Mouse (Mus musculus) neural tube, postnatal 0 days (tissue): ENCODE results near the gene Olfr742. TPM values are rescaled to one million over a fixed set of nuclear protein-coding genes. Genes with fewer than 3 reads are reported as not detected.

Source experiments
- polyA plus RNA-seq: library from polyadenylated mRNA; unstranded; fragments of >200 nt; fragmentation: Nextera tagmentation; extraction: Ambion mirVana; gene quantifications from 2 replicates; pipeline ENCODE4 v1.2.1, GENCODE M21; 2015

The Olfr742 gene
- not detected in 2 replicates for polyA plus RNA-seq

DNA sequence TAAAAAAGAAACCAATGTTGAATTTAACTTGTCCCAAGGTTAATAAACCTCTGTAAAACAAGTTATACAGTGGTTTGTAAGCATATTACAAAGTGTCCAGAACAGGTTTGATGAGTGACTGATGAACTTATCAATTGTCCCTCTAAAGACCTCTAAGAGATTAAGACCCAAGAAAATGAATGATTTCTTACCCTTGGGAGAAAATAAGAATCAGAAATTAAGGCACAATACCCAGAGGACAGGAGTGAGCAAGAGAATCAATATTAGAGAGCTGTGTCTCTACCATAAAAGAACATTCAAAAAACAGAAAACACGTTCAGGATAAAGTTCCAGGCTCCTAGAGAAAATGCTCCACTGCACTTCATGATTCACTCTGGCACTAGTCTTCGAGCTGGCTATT lies at the start of gene Olfr742:
Gene Olfr742, plus strand, starts transcription at position 301 of the 400 bp plus-strand sequence.

DNA sequence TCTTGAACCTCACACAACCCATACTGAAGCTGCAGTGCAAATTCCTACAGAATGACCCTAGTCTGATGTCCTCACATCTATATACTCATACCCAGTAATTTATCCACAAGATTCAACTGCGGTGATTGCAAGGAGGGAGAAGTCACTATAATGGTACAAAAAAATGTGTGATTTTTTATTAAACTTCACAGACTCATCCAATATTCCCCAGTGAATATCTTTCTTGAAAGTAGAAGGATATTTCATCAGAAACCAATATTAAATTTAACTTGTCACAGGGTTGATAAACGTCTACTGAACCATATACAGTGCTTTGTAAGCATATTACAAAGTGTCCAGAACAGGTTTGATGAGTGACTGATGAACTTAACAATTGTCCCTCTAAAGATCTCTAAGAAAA lies 31.0 kb upstream of the Olfr742 start, which contains the start of gene Olfr741:
Gene Olfr741, plus strand, starts transcription at position 301 of the 400 bp plus-strand sequence.

DNA sequence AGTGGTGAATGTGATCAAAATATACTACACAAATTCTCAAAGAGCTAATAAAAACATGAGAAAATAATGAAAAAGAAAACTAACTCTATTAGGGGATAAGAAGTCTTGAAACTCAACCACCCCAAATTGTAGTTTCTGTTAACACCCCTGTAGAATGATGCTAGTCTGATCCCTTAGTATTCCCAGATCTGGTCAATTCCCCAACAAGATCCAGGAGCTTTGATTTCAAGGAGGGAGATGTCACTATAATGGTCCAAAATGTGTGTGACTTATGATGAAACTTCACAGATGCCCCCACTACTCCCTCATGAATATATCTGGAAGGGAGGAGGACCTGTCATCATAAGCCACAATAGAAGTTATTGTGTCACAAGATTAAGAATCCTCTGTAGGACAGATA lies 18.1 kb downstream of the Olfr742 start, which contains the start of gene Olfr743:
Gene Olfr743, plus strand, starts transcription at position 301 of the 400 bp plus-strand sequence.

Other genes with a start within 250 kb of the Olfr742 start
- gene Olfr732, start 219.4 kb upstream of the Olfr742 start, polyA plus RNA-seq = not detected in 2 replicates
- gene Olfr733, start 202.1 kb upstream of the Olfr742 start, polyA plus RNA-seq = not detected in 2 replicates
- gene Olfr734, start 176.8 kb upstream of the Olfr742 start, polyA plus RNA-seq = not detected in 2 replicates
- gene Olfr735, start 154.7 kb upstream of the Olfr742 start, polyA plus RNA-seq = not detected in 2 replicates
- gene Tlr11, start 145.7 kb upstream of the Olfr742 start, polyA plus RNA-seq = not detected in 2 replicates
- not detected in 2 replicates for gene Olfr736, start 122.4 kb upstream of the Olfr742 start, polyA plus RNA-seq
- not detected in 2 replicates for gene Olfr738, start 96.0 kb upstream of the Olfr742 start, polyA plus RNA-seq
- gene Olfr739, start 85.0 kb upstream of the Olfr742 start, polyA plus RNA-seq = not detected in 2 replicates
- not detected in 2 replicates for gene Olfr740, start 58.1 kb upstream of the Olfr742 start, polyA plus RNA-seq
- not detected in 2 replicates for gene Olfr741, start 30.9 kb upstream of the Olfr742 start, polyA plus RNA-seq
- gene Olfr743, start 18.2 kb downstream of the Olfr742 start, polyA plus RNA-seq = not detected in 2 replicates
- not detected in 2 replicates for gene Olfr744, start 111.3 kb downstream of the Olfr742 start, polyA plus RNA-seq
- not detected in 2 replicates for gene Olfr745, start 135.8 kb downstream of the Olfr742 start, polyA plus RNA-seq
- not detected in 2 replicates for gene Olfr746, start 143.5 kb downstream of the Olfr742 start, polyA plus RNA-seq
- gene Olfr747, start 189.6 kb downstream of the Olfr742 start, polyA plus RNA-seq = not detected in 2 replicates
- not detected in 2 replicates for gene Olfr748, start 203.8 kb downstream of the Olfr742 start, polyA plus RNA-seq
- gene Olfr749, start 241.5 kb downstream of the Olfr742 start, polyA plus RNA-seq = not detected in 2 replicates